21 mouse cellular contexts compared by ENCODE assay signal in the genomic region with DNA sequence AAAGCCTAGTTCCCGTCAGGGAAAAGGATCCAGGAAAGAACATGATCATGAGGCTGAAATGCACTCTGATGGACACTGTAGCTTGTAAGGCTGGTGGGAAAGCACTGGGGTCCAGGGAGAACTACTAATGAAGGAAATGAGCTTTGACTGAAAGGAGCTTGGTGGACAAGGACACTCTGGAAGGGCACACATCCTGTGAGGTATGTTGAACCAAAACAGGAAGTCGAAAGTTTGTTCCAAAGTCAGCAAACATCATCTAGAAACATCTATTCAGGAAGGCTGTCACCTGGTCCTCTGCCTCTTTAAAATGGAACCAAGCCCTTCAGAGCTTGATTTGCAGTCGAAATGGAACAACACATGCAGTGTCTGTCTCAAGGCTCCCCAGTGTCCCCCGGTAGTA.
"Had no signal": no experiment of that assay in that cellular context is flagged by ENCODE, and none has a peak within 500 bp of the region (broad histone marks: within the 10 kb centered on the region; RNA-seq: fewer than 3 reads in every experiment).

No protein-coding gene starts in this region.

- H3K4me2 ChIP-seq: limb, embryonic 13.5 days; liver, embryonic 13.5 days; midbrain, embryonic 13.5 days; neural tube, embryonic 13.5 days; stomach, embryonic 15.5 days had no signal

- H3K9me3 ChIP-seq: limb, embryonic 10.5 days; limb, embryonic 13.5 days; liver, embryonic 13.5 days; megakaryocyte, embryonic 14.5 days; midbrain, embryonic 10.5 days; midbrain, embryonic 13.5 days; neural tube, embryonic 13.5 days; stomach, embryonic 15.5 days had no signal

- H3K27me3 ChIP-seq: liver, embryonic 13.5 days; midbrain, embryonic 13.5 days; stomach, embryonic 15.5 days had no signal

- DNase-seq: kidney, adult 2 months; kidney, postnatal 25 days; layer of hippocampus, adult 9-11 months; liver; liver, embryonic 13.5 days; retina, postnatal 1 day; right cerebral cortex, postnatal 25 days; spleen, adult 18-20 months; thymus, postnatal 25 days had no signal

- H3K27ac ChIP-seq: kidney, postnatal 0 days; layer of hippocampus, adult 2 months; limb, embryonic 10.5 days; limb, embryonic 13.5 days; liver, embryonic 13.5 days; midbrain, embryonic 10.5 days; midbrain, embryonic 13.5 days; neural tube, embryonic 13.5 days; stomach, embryonic 15.5 days had no signal

- H3K36me3 ChIP-seq: limb, embryonic 10.5 days; limb, embryonic 13.5 days; liver, embryonic 13.5 days; midbrain, embryonic 10.5 days; midbrain, embryonic 13.5 days; neural tube, embryonic 13.5 days; stomach, embryonic 15.5 days had no signal

- H3K4me3 ChIP-seq: layer of hippocampus, adult 2 months; limb, embryonic 10.5 days; limb, embryonic 13.5 days; liver, embryonic 13.5 days; megakaryocyte, embryonic 14.5 days; midbrain, embryonic 10.5 days; midbrain, embryonic 13.5 days; myocyte; neural tube, embryonic 13.5 days; stomach, embryonic 15.5 days had no signal

- ATAC-seq: intestine, postnatal 0 days; midbrain, embryonic 13.5 days; midbrain, embryonic 16.5 days had no signal

- H3K4me1 ChIP-seq: liver, embryonic 13.5 days; midbrain, embryonic 10.5 days; midbrain, embryonic 13.5 days; neural tube, embryonic 13.5 days had no signal

- H3K9ac ChIP-seq: limb, embryonic 13.5 days; liver, embryonic 13.5 days; midbrain, embryonic 13.5 days; neural tube, embryonic 13.5 days; stomach, embryonic 15.5 days had no signal
